Mouse (Mus musculus) MEL (cell line): Measurements from ENCODE around the gene Llgl2. TPM values are rescaled to one million over a fixed set of nuclear protein-coding genes. Genes with fewer than 3 reads are reported as not detected.

Experiments
- DNase-seq: peaks from one replicate; pipeline ENCODE4 v3.0.0; 2011; ENCODE audit warnings: low read depth, low spot score
- H3K27ac ChIP-seq: 2 replicates; pipeline ENCODE4 v1.5.1; 2012; ENCODE audit warnings: low read depth, mild to moderate bottlenecking, control low read depth, low read length, moderate library complexity; ENCODE audit not compliant: control insufficient read depth
- H3K27me3 ChIP-seq, 2 experiments: fragments of 150-350 bp in 1 of 2; sonication (generic) in 1 of 2; 2 replicates each; pipeline ENCODE4 v1.6.1; 2012; ENCODE audit warnings: low read length in 2 of 2, mild to moderate bottlenecking in 2 of 2, improper control_type of control experiment in 1 of 2, moderate library complexity in 1 of 2; ENCODE audit not compliant: insufficient read depth in 2 of 2, control insufficient read depth in 1 of 2
- H3K36me3 ChIP-seq, 2 experiments: 2 replicates each; pipeline ENCODE4 v1.6.1; 2012 to 2014; ENCODE audit warnings: low read length in 2 of 2, improper control_type of control experiment in 1 of 2, inconsistent platforms in 1 of 2, mild to moderate bottlenecking in 1 of 2; ENCODE audit not compliant: insufficient read depth in 2 of 2, control insufficient read depth in 1 of 2
- H3K4me1 ChIP-seq, 2 experiments: fragments of 150-350 bp in 1 of 2; sonication (generic) in 1 of 2; 2 replicates each; pipeline ENCODE4 v1.6.1; 2012; ENCODE audit warnings: low read length in 2 of 2, improper control_type of control experiment in 1 of 2, mild to moderate bottlenecking in 1 of 2; ENCODE audit not compliant: insufficient read depth in 2 of 2, control insufficient read depth in 1 of 2
- H3K4me3 ChIP-seq, 2 experiments: fragments of 150-350 bp in 1 of 2; sonication (generic) in 1 of 2; 2 replicates each; pipeline ENCODE4 v1.5.1; 2012; ENCODE audit warnings: low read depth in 2 of 2, low read length in 2 of 2, mild to moderate bottlenecking in 2 of 2, moderate library complexity in 2 of 2, control low read depth in 1 of 2, improper control_type of control experiment in 1 of 2; ENCODE audit not compliant: control insufficient read depth in 1 of 2, insufficient read depth in 1 of 2
- H3K79me2 ChIP-seq: 2 replicates; pipeline ENCODE4 v1.6.1; 2012; ENCODE audit warnings: mild to moderate bottlenecking, low read length, moderate library complexity; ENCODE audit not compliant: control insufficient read depth, poor library complexity, insufficient read depth
- H3K9ac ChIP-seq: 2 replicates; pipeline ENCODE4 v1.6.1; 2012; ENCODE audit warnings: low read depth, mild to moderate bottlenecking, control low read depth, low read length, moderate library complexity; ENCODE audit not compliant: control insufficient read depth, poor library complexity, severe bottlenecking
- H3K9me3 ChIP-seq: fragments of 150-350 bp; sonication (generic); replicated peaks from 2 replicates; pipeline ENCODE4 v1.6.1; 2012; ENCODE audit warnings: mild to moderate bottlenecking, low read length, improper control_type of control experiment, moderate library complexity; ENCODE audit not compliant: insufficient read depth
- BHLHE40 ChIP-seq: IDR thresholded peaks from 2 replicates; pipeline ENCODE4 v1.6.1; 2012; ENCODE audit warnings: low read depth, mild to moderate bottlenecking, inconsistent platforms, low read length, improper control_type of control experiment, borderline replicate concordance
- CHD1 ChIP-seq: IDR thresholded peaks from 2 replicates; pipeline ENCODE4 v1.6.1; 2012; ENCODE audit warnings: low read depth, mild to moderate bottlenecking, inconsistent platforms, low read length, improper control_type of control experiment
- CHD2 ChIP-seq: IDR thresholded peaks from 2 replicates; pipeline ENCODE4 v1.6.1; 2011; ENCODE audit warnings: low read length, improper control_type of control experiment
- CTCF ChIP-seq, 3 experiments: IDR thresholded peaks in 2 of 3; conservative IDR thresholded peaks in 1 of 3; 2 replicates each; pipeline ENCODE4 v1.5.1; 2011 to 2012; ENCODE audit warnings: low read length in 3 of 3, low read depth in 2 of 3, mild to moderate bottlenecking in 2 of 3, improper control_type of control experiment in 1 of 3, inconsistent platforms in 1 of 3, mixed read lengths in 1 of 3, moderate library complexity in 1 of 3; ENCODE audit not compliant: control insufficient read depth in 1 of 3, insufficient read depth in 1 of 3, poor library complexity in 1 of 3, severe bottlenecking in 1 of 3
- E2F4 ChIP-seq: IDR thresholded peaks from 2 replicates; pipeline ENCODE4 v1.6.1; 2011; ENCODE audit warnings: low read depth, low read length, improper control_type of control experiment, borderline replicate concordance
- ELF1 ChIP-seq: IDR thresholded peaks from 2 replicates; pipeline ENCODE4 v1.6.1; 2014; ENCODE audit warnings: low read depth, mild to moderate bottlenecking, inconsistent platforms, low read length, improper control_type of control experiment, moderate library complexity
- EP300 ChIP-seq, 2 experiments: IDR thresholded peaks; 2 replicates each; pipeline ENCODE4 v1.6.1; 2011; ENCODE audit warnings: improper control_type of control experiment in 2 of 2, low read length in 2 of 2, low read depth in 1 of 2, mild to moderate bottlenecking in 1 of 2
- ETS1 ChIP-seq: IDR thresholded peaks from 2 replicates; pipeline ENCODE4 v1.6.1; 2012; ENCODE audit warnings: low read depth, mild to moderate bottlenecking, inconsistent platforms, low read length, improper control_type of control experiment, moderate library complexity
- GABPA ChIP-seq: IDR thresholded peaks from 2 replicates; pipeline ENCODE4 v1.6.1; 2012; ENCODE audit warnings: low read depth, mild to moderate bottlenecking, inconsistent platforms, low read length, improper control_type of control experiment, moderate library complexity
- GATA1 ChIP-seq: IDR thresholded peaks from 2 replicates; pipeline ENCODE4 v1.6.1; 2011; ENCODE audit warnings: low read depth, low read length, improper control_type of control experiment
- KAT2A ChIP-seq: conservative IDR thresholded peaks from 2 replicates; pipeline ENCODE4 v1.6.1; 2012; ENCODE audit warnings: low read depth, low read length, improper control_type of control experiment, inconsistent platforms
- MAZ ChIP-seq: IDR thresholded peaks from 2 replicates; pipeline ENCODE4 v1.6.1; 2012; ENCODE audit warnings: low read depth, mild to moderate bottlenecking, inconsistent platforms, low read length, improper control_type of control experiment
- MEF2A ChIP-seq: IDR thresholded peaks from 2 replicates; pipeline ENCODE4 v1.6.1; 2014; ENCODE audit warnings: low read depth, mild to moderate bottlenecking, inconsistent platforms, low read length, improper control_type of control experiment; ENCODE audit not compliant: poor library complexity, insufficient replicate concordance, severe bottlenecking; ENCODE audit errors: extremely low read depth
- MYB ChIP-seq: IDR thresholded peaks from 2 replicates; pipeline ENCODE4 v1.6.1; 2011; ENCODE audit warnings: mild to moderate bottlenecking, low read depth, low read length, improper control_type of control experiment
- NELFE ChIP-seq: IDR thresholded peaks from 2 replicates; pipeline ENCODE4 v1.6.1; 2011; ENCODE audit warnings: low read depth, low read length, improper control_type of control experiment
- NRF1 ChIP-seq: IDR thresholded peaks from 2 replicates; pipeline ENCODE4 v1.6.1; 2014; ENCODE audit warnings: low read depth, mild to moderate bottlenecking, inconsistent platforms, low read length, improper control_type of control experiment, moderate library complexity; ENCODE audit not compliant: poor library complexity, insufficient read depth, severe bottlenecking
- POLR2AphosphoS2 ChIP-seq: IDR thresholded peaks from 2 replicates; pipeline ENCODE4 v1.6.1; 2011; ENCODE audit warnings: low read length, improper control_type of control experiment
- RAD21 ChIP-seq: IDR thresholded peaks from 2 replicates; pipeline ENCODE4 v1.6.1; 2011; ENCODE audit warnings: mild to moderate bottlenecking, low read depth, low read length, improper control_type of control experiment
- RCOR1 ChIP-seq: IDR thresholded peaks from 2 replicates; pipeline ENCODE4 v1.6.1; 2012; ENCODE audit warnings: low read depth, mild to moderate bottlenecking, inconsistent platforms, low read length, improper control_type of control experiment
- SMC3 ChIP-seq: IDR thresholded peaks from 2 replicates; pipeline ENCODE4 v1.6.1; 2011; ENCODE audit warnings: low read depth, low read length, improper control_type of control experiment
- TAL1 ChIP-seq: IDR thresholded peaks from 2 replicates; pipeline ENCODE4 v1.6.1; 2012; ENCODE audit warnings: mild to moderate bottlenecking, inconsistent platforms, low read length, moderate library complexity, mixed read lengths
- TCF12 ChIP-seq: IDR thresholded peaks from 2 replicates; pipeline ENCODE4 v1.6.1; 2014; ENCODE audit warnings: low read depth, mild to moderate bottlenecking, inconsistent platforms, low read length, improper control_type of control experiment, moderate library complexity
- ZC3H11A ChIP-seq: IDR thresholded peaks from 2 replicates; pipeline ENCODE4 v1.6.1; 2012; ENCODE audit warnings: low read depth, mild to moderate bottlenecking, inconsistent platforms, low read length, improper control_type of control experiment
- polyA plus RNA-seq, 2 experiments: library from polyadenylated mRNA; stranded (reverse) in 1 of 2; unstranded in 1 of 2; fragments of >175 nt in 1 of 2; fragments of >200 nt in 1 of 2; gene quantifications; 2 replicates each; pipeline versions ENCODE4 v1.2.1 to v1.2.4; 2012; ENCODE audit warnings: low replicate concordance in 2 of 2, low read depth in 1 of 2; ENCODE audit not compliant: insufficient read length in 2 of 2, insufficient read depth in 1 of 2, missing spikeins in 1 of 2
- total RNA-seq: library from RNA; depleted of rRNA; stranded (reverse); fragments of 300-350 nt; gene quantifications from 2 replicates; pipeline ENCODE4 v1.2.3, GENCODE M21; 2012

Llgl2 gene
- total and polyA plus RNA-seq, 3 experiments: 15.9 to 22.6 TPM; not detected in 1

GRCm38 (mm10) chr11:115894755-115895520 is 71.1 kb downstream of the Llgl2 start:
- peaks cover 3 to 11% of the 10 kb centered on the region in 2 experiments for H3K4me1 ChIP-seq
- peak; percentile 58 for DNase-seq
- no peak overlapping the region for H3K9ac ChIP-seq
- H3K36me3 ChIP-seq: peaks cover 0 to 6% of the 10 kb centered on the region in 2 experiments; a peak in 1 of 4 replicates
- TF ChIP-seq GATA1 (no peak), SMC3 (peak; percentile 66), CTCF (IDR thresholded peaks at IDR 0.05 in 2 of 3, conservative IDR thresholded peaks at IDR 0.05 in 1 of 3; ENCODE audit: control insufficient read depth in 1 of 3, insufficient read depth in 1 of 3, low read depth in 2 of 3, low read length in 3 of 3, poor library complexity in 1 of 3, severe bottlenecking in 1 of 3) (peak; percentile 41 to 70 (median 58)), EP300 (IDR thresholded peaks at IDR 0.05; ENCODE audit: low read depth in 1 of 2, low read length in 2 of 2) (no peak), POLR2AphosphoS2 (no peak), NRF1 (no peak), RAD21 (peak; percentile 58), ZC3H11A (peak; percentile 52), BHLHE40 (no peak), MAZ (no peak)
- H3K79me2 ChIP-seq: peaks cover 6% of the 10 kb centered on the region
- no peaks in the 10 kb centered on the region for H3K27me3 ChIP-seq
- H3K27ac ChIP-seq: no peak overlapping the region
- no peak overlapping the region for H3K4me3 ChIP-seq
- H3K9me3 ChIP-seq: no peaks in the 10 kb centered on the region

GRCm38 (mm10) chr11:115898446-115898845 is 74.6 kb downstream of the Llgl2 start:
- H3K4me1 ChIP-seq: peaks cover 13 to 28% of the 10 kb centered on the region in 2 experiments
- no peaks in the 10 kb centered on the region for H3K9me3 ChIP-seq
- no peaks in the 10 kb centered on the region for H3K27me3 ChIP-seq
- no peak overlapping the region for H3K27ac ChIP-seq
- no peak overlapping the region for H3K4me3 ChIP-seq
- DNase-seq: no peak
- H3K36me3 ChIP-seq: peaks cover 0 to 21% of the 10 kb centered on the region in 2 experiments; a peak in 2 of 4 replicates
- H3K9ac ChIP-seq: no peak overlapping the region; the same call in 1 of the 2 replicates
- H3K79me2 ChIP-seq: peaks cover 28% of the 10 kb centered on the region
- TF ChIP-seq MYB (no peak), BHLHE40 (no peak), E2F4 (no peak), CHD1 (no peak), ETS1 (no peak), POLR2AphosphoS2 (no peak), ELF1 (no peak), KAT2A (no peak), ZC3H11A (no peak), RCOR1 (no peak), CTCF (IDR thresholded peaks at IDR 0.05 in 2 of 3, conservative IDR thresholded peaks at IDR 0.05 in 1 of 3; ENCODE audit: control insufficient read depth in 1 of 3, insufficient read depth in 1 of 3, low read depth in 2 of 3, low read length in 3 of 3, poor library complexity in 1 of 3, severe bottlenecking in 1 of 3) (no peak), MAZ (no peak), CHD2 (no peak), TCF12 (no peak), NELFE (no peak), GABPA (no peak), TAL1 (no peak), RAD21 (no peak), MEF2A (no peak)
